In genomic region chr4:100527086-100527485, GRCm38 (mm10) we compare ENCODE assay signal across 10 mouse cellular contexts. TPM values are rescaled to one million over a fixed set of nuclear protein-coding genes. Genes with fewer than 3 reads are reported as not detected.
DNase-seq lines count a peak whose midpoint lies in the region; ATAC-seq and TF ChIP-seq lines count a peak whose summit lies in the region.
"Had no signal": no experiment of that assay in that cellular context is flagged by ENCODE, and none has a peak within 500 bp of the region (broad histone marks: within the 10 kb centered on the region; RNA-seq: fewer than 3 reads in every experiment).

No protein-coding gene starts in this region.

- H3K4me2 ChIP-seq in lung, embryonic 15.5 days = peak overlapping the region; percentile 60
- H3K4me2 ChIP-seq in forebrain, postnatal 0 days (ENCODE audit: low read depth) = peak overlapping the region; percentile 34
- peak overlapping the region; percentile 60 for H3K4me2 ChIP-seq in limb, embryonic 13.5 days (replicated peaks)
- H3K4me2 ChIP-seq in stomach, postnatal 0 days (replicated peaks; ENCODE audit: low read depth) = peak overlapping the region; percentile 51

- no peak for DNase-seq in lung, adult 2 months
- DNase-seq in forebrain, postnatal 0 days = no peak
- no peak for DNase-seq in stomach, postnatal 0 days (ENCODE audit: low spot score)
- no peak for DNase-seq in right cerebral cortex, postnatal 4 days
- DNase-seq in thymus, adult 18-20 months = no peak
- DNase-seq: kidney, adult 2 months had no signal

- H3K4me3 ChIP-seq in lung, embryonic 15.5 days = no peak overlapping the region; the same call in 1 of the 2 replicates
- no peak overlapping the region for H3K4me3 ChIP-seq in lung, adult 2 months (replicated peaks; ENCODE audit: extremely low read depth, low read depth, low read length)
- no peak overlapping the region for H3K4me3 ChIP-seq in forebrain, postnatal 0 days (ENCODE audit: low read depth, low read length)
- H3K4me3 ChIP-seq in limb, embryonic 13.5 days = peak overlapping the region; percentile 31; the same call in 1 of the 2 replicates
- no peak overlapping the region for H3K4me3 ChIP-seq in stomach, postnatal 0 days (ENCODE audit: low read depth, low read length)
- H3K4me3 ChIP-seq: liver, embryonic 15.5 days had no signal

- no peak for TF ChIP-seq EP300 in stomach, postnatal 0 days (optimal IDR thresholded peaks at IDR 0.05)

- 9% methylated on average over 3 of the region's 3 CpGs for WGBS in lung, embryonic 15.5 days
- 18% methylated on average over 3 of the region's 3 CpGs for WGBS in lung, adult 2 months
- 21% methylated on average over 3 of the region's 3 CpGs for WGBS in forebrain, postnatal 0 days
- 7% methylated on average over 3 of the region's 3 CpGs for WGBS in limb, embryonic 13.5 days
- WGBS in stomach, postnatal 0 days = 17% methylated on average over 3 of the region's 3 CpGs

- H3K9ac ChIP-seq in lung, embryonic 15.5 days = no peak overlapping the region
- H3K9ac ChIP-seq in forebrain, postnatal 0 days = no peak overlapping the region
- no peak overlapping the region for H3K9ac ChIP-seq in limb, embryonic 13.5 days
- no peak overlapping the region for H3K9ac ChIP-seq in stomach, postnatal 0 days (ENCODE audit: low read length)
- H3K9ac ChIP-seq: liver, embryonic 15.5 days had no signal

- H3K36me3 ChIP-seq in lung, embryonic 15.5 days = no peaks in the 10 kb centered on the region
- H3K36me3 ChIP-seq in forebrain, postnatal 0 days (ENCODE audit: insufficient read depth) = no peaks in the 10 kb centered on the region
- no peaks in the 10 kb centered on the region for H3K36me3 ChIP-seq in limb, embryonic 13.5 days
- no peaks in the 10 kb centered on the region for H3K36me3 ChIP-seq in stomach, postnatal 0 days (ENCODE audit: control insufficient read depth, insufficient read depth, low read length)
- H3K36me3 ChIP-seq: liver, embryonic 15.5 days had no signal

- TF ChIP-seq POLR2A in lung, adult 2 months (IDR thresholded peaks at IDR 0.05; ENCODE audit: borderline replicate concordance, extremely low read depth, low read depth, low read length) = no peak

- H3K27ac ChIP-seq in lung, embryonic 15.5 days = no peak overlapping the region
- no peak overlapping the region for H3K27ac ChIP-seq in forebrain, postnatal 0 days (ENCODE audit: low read depth, low read length)
- H3K27ac ChIP-seq in limb, embryonic 13.5 days = peak overlapping the region; percentile 80
- H3K27ac ChIP-seq in stomach, postnatal 0 days (replicated peaks) = no peak overlapping the region
- H3K27ac ChIP-seq: liver, embryonic 15.5 days had no signal

- 0 out of 2 replicates have a peak, but pooled peaks have one; percentile 42 for ATAC-seq in lung, embryonic 15.5 days (ENCODE audit: borderline replicate concordance, extremely low read depth, low FRiP score, low TSS enrichment)
- peak; percentile 23; the same call in 1 of the 2 replicates for ATAC-seq in forebrain, postnatal 0 days
- ATAC-seq in limb, embryonic 13.5 days (ENCODE audit: low FRiP score, low read depth) = peak; percentile 50
- ATAC-seq in stomach, postnatal 0 days (ENCODE audit: low FRiP score, low TSS enrichment) = no peak

- TF ChIP-seq CTCF in lung, adult 2 months (IDR thresholded peaks at IDR 0.05; ENCODE audit: insufficient read depth, low read length) = no peak
- no peak for TF ChIP-seq CTCF in forebrain, postnatal 0 days (IDR thresholded peaks at IDR 0.05; ENCODE audit: low read depth)
- TF ChIP-seq CTCF in stomach, postnatal 0 days (IDR thresholded peaks at IDR 0.05; ENCODE audit: low read depth) = no peak

- H3K27me3 ChIP-seq in lung, embryonic 15.5 days = no peaks in the 10 kb centered on the region
- peaks cover 6% of the 10 kb centered on the region; the same call in 1 of the 2 replicates for H3K27me3 ChIP-seq in forebrain, postnatal 0 days (ENCODE audit: insufficient read depth, low read length)
- H3K27me3 ChIP-seq in limb, embryonic 13.5 days = peaks cover 3% of the 10 kb centered on the region
- H3K27me3 ChIP-seq in stomach, postnatal 0 days (ENCODE audit: control insufficient read depth, insufficient read depth, low read length) = no peaks in the 10 kb centered on the region
- H3K27me3 ChIP-seq: liver, embryonic 15.5 days had no signal

- H3K4me1 ChIP-seq in lung, embryonic 15.5 days = peaks cover 12% of the 10 kb centered on the region
- no peaks in the 10 kb centered on the region for H3K4me1 ChIP-seq in lung, adult 2 months (ENCODE audit: control insufficient read depth, insufficient read depth, low read length)
- H3K4me1 ChIP-seq in forebrain, postnatal 0 days (ENCODE audit: insufficient read depth) = no peaks in the 10 kb centered on the region
- H3K4me1 ChIP-seq in limb, embryonic 13.5 days = peaks cover 45% of the 10 kb centered on the region
- no peaks in the 10 kb centered on the region for H3K4me1 ChIP-seq in stomach, postnatal 0 days (replicated peaks; ENCODE audit: control insufficient read depth, insufficient read depth)
- H3K4me1 ChIP-seq: liver, embryonic 15.5 days had no signal

- no peaks in the 10 kb centered on the region for H3K9me3 ChIP-seq in lung, embryonic 15.5 days
- no peaks in the 10 kb centered on the region for H3K9me3 ChIP-seq in forebrain, postnatal 0 days (ENCODE audit: low read length)
- H3K9me3 ChIP-seq in limb, embryonic 13.5 days = no peaks in the 10 kb centered on the region
- no peaks in the 10 kb centered on the region for H3K9me3 ChIP-seq in stomach, postnatal 0 days (ENCODE audit: control insufficient read depth, low read length)
- H3K9me3 ChIP-seq: liver, embryonic 15.5 days had no signal

RNA-seq across cellular contexts. Expression of gene Ube2u, which starts 48.4 kb away (rescaled TPM):
- polyA plus RNA-seq in lung, embryonic 15.5 days (2015; fragmentation: Nextera tagmentation; extraction: Ambion mirVana) = 0.25 and 0.30 TPM in 2 replicates
- polyA plus RNA-seq in lung, adult 2 months (2012; rRNA removed) = not detected in 2 replicates
- not detected in 2 replicates for total RNA-seq in forebrain, postnatal 0 days (2014; rRNA removed)
- polyA plus RNA-seq in forebrain, postnatal 0 days (2015; fragmentation: Nextera tagmentation; extraction: Ambion mirVana) = 0.13 and 0.18 TPM in 2 replicates
- polyA plus RNA-seq in limb, embryonic 13.5 days (2015; fragmentation: Nextera tagmentation; extraction: Ambion mirVana) = 0.17 and 0.18 TPM in 2 replicates
- 0.08 TPM in 2 replicates for polyA plus RNA-seq in stomach, postnatal 0 days (2015; fragmentation: Nextera tagmentation; extraction: Ambion mirVana)
- polyA plus RNA-seq: thymus, postnatal 0 days had no signal
